Mouse (Mus musculus): ENCODE measurements around the gene Gm21969.
A peak's percentile ranks its signal among the peaks of the same experiment; 100 is the strongest.

Gm21969 gene

DNA sequence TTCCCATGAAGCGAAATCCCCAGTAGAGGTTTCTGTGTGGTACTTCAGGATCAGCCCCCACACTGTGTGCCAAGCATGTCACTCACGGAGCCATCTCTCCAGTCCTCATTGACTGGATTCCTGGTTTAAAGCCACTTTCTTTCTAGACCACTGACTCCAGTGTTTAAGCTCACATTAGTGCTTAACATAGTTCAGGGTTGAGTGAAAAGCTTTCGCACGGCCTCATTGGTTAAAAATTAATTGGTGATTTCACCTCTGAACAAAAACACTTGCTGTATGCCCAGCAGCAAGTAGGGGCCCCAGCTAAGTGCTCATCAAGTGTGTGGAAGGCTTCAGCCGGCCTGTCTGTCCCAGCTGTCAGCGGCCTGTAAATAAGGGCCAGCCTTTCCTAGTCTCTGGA is 64.6 kb downstream of the Gm21969 start:
- no peak for DNase-seq

DNA sequence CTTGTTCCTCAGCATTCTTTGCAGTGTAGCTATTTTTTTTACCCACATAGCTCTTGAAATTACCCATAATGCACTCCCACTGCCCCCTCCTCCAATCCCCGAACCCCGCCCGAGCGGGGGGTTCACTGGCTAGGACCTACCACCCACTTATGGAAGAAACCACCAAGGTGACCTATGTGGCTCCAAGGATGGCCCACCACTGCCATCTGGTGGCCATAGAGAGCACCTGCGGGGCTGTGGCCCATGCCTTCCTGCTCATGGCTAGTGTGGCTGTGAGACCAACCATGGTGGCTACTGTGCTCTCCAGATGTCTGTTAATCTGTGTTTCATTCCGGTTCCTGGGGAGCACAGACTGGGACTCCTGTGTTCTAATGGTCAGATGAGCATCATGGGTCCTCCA is 66.9 kb downstream of the Gm21969 start:
- DNase-seq, result peak; percentile 81 to 83

DNA sequence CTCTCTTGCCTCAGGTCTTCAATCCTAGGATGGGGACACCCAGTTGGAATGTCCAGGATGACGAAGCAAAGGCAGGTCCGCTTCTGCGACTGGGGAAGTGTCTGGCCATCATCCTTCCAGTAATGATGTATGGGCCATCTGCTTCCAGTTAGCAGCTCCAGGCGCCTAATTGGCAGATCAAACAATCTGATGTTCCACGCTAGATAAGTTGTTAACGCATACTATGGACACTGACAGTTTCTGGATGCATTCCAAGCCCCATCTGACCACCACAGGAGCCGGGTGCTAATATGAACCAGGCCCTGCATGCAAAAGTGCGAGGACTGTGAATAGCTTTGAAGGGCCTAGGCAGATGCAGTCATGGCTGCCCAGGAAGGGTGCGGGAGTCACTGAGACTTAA is 72.7 kb downstream of the Gm21969 start:
- DNase-seq, result no peak

DNA sequence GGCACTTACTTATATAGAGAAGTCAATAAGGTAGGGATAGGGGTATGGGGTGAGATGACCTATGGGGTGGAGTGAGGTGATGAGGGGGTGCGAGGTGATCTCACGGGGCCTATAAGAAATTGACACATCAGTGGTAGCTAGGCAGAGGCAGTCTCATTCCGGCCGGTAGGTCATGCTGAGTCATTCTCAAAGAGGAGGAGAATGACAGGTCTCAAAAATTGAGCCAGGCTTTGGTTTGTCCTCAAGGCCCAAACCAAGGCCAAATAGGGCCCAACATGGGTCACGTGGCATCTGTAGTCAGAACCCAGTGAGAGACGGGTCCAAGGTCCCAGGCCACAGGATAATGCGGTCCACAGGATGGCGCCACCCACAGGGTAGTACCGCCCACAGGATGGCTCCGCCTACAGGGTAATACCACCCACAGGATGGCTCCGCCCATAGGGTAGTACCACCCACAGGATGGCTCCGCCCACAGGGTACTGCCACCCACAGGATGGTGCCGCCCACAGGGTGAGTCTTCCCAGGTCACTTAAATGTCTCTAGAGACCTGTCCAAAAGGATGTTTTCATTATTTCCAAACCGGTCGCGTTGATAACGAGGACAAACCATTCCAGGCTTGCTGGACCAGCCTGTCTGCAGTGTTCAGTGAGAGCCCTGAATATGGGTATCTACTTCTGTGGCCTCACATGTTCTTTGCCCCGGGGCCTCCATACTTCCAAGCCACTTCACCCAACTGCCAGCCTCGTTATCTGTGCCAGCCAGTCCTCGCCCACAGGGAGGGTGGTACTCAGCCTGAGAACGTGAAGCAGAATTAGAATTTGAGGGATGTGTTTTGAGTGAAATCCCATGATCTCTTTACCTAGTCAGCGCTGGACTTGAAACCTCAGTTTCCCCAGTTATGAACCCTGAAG is 81.0 kb downstream of the Gm21969 start:
- no peak for DNase-seq

DNA sequence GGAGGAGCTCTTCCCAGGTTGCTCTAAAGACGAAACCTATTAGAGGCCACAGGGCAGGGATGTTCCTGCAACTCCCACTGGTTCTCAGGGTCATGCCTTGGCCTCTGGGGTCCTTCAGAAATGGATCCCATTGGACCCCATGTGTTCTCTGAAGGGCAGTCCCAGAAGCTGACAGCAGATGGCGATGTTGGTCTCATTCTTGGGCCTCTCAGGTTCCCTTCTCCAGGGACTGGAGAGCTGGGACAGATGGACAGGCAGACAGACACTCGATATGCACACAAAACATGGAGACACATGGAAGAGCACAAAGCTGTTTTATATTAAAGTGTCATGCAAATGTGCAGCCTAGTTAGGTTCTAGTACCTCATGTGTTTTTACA is 81.6 kb downstream of the Gm21969 start:
- peak; percentile 83 to 89 for DNase-seq

DNA sequence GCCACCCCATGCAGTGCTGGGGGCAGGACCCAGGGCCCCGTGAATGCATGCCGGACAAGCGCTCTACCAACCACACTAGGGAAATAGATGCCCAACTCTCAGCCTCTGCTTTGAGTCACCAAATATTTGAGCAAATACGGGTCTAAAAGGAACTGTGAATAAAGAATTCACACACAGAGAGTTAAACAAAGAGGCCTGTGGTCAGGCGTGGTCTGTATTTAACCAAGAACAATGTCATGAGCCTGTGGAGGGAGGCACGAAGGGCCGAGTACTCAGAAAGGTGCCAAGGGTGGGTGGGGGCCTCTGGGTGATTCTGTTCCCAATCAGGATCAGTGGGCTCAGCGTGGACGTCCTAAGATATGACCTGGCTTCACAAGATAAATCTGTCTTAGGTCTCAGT is 85.1 kb downstream of the Gm21969 start:
- no peak for DNase-seq

DNA sequence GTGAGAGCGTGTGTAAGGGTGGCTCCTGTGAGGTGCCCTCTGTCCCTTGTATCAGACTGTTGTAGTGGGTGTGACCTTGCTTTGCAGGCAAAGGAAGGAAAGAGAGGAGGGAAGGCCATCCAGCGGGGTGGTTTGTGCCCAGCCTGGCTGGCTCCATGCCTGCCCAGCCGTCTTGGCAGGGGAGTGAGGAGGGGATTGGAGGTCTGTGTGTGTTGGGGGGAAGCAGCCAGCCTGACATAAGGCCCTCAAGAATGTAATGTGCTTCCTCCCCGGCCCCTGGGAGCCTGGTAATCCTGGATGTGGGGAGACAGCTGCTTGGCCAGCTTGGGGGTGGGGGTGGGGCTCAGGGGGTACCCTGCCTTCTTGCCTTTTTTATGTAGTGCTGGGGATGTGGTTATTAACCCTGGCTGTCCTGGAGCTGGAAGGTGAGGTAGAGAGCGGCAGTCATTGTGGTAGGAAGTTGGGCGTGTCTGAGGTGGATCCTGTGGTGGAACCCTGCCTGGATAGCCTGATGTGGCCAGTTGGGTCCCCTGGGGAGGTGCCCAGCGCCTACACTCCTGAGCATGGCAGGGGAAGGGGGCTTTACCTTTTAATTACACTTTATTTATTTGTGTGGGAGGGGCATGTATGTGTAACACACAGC is 86.8 kb downstream of the Gm21969 start:
- peak; percentile 69 to 81 for DNase-seq

DNA sequence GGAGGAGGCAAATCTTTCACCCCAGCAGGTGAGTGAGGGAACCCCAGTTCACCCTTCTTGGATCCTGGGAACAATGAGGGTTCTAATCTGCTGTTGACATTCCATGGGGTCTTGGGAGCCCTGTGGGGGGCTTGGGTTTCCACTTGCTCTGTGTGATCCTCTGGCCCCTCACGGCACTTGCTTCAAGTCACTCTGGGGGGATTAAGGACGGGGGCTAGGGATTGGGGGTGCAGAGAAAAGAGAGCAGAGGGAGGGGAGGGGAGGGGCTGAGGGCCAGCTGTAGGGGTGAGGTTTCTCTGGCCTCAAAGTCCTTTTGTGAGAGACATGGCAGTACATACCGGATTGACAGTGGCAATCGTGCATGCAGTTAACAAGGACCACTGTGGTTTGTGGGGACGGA is 90.3 kb downstream of the Gm21969 start:
- DNase-seq, result no peak

DNA sequence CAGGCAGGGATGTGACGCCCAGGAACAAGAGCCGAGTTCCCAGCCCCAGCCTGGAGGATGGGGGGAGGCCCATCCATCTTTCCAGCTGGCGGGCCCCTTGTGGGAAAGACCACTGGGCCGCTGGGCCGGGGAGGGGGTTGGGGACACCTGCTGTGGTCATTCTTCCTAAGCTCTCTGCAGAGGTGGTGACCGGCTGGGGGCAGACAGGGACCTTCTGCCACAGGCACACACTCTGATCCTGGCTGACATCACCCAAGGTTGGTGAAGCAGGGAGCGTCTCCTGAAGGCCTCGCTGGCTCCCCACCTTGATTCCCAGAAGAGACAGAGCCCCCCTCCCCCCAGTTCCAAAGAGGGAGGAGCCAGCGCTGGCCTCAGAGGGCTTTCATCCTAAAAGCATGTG is 94.8 kb downstream of the Gm21969 start:
- DNase-seq, result no peak

DNA sequence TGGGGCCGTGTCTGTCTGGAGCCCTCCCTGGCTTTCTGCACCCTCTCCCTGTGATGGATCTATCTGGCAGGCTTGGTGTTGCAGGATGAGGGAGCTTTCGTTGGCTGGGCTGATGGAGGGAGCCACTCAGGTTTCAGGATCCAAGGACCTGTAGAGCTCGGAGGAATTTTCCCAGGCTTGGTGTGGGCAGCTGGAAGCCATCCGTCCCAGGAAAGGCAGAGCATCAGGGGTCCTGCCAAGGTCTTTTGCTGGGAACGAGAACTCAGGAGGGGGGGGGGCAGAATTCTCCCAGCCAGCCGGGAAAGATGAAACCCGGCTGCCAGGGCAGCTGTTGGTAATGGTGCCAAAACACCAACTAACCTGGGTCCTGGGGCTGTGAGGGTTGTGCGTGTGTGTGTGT is 95.6 kb downstream of the Gm21969 start:
- no peak for DNase-seq

DNA sequence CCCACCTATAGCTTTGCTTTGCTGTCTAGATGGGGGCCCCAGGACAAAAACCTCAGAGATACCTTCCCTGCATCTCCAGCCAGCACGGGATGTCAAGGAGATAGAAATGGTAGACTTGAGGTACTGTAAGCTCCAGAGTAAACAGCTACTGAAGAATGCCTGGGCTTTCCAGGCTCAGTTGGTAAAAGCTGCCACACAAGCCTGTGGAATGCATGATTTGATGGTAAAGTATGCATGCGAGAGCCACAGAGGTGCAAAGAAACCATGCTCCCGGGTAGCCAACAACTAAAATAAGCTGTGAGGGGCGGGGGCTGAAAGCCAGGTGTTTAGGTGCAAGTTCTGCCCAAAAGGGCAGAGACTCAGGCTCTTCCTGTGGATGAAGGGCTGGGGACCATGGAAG is 99.9 kb downstream of the Gm21969 start:
- no peak for DNase-seq

DNA sequence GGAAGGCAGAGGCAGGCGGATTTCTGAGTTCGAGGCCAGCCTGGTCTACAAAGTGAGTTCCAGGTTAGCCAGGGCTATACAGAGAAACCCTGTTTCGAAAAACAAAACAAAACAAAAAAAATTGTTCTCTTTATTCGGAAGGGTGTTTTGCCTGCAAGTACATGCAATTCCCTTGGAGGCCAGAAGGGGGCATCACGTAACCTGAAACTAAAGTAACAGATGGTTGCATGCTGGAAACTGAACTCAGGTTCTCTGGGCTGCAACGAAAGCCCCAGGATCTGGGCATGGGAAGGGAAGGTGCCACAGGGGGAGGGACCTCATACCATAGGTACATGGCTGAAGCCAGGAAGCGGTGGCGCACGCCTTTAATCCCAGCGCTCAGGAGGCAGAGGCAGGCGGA is 100.5 kb downstream of the Gm21969 start:
- DNase-seq, result no peak

DNA sequence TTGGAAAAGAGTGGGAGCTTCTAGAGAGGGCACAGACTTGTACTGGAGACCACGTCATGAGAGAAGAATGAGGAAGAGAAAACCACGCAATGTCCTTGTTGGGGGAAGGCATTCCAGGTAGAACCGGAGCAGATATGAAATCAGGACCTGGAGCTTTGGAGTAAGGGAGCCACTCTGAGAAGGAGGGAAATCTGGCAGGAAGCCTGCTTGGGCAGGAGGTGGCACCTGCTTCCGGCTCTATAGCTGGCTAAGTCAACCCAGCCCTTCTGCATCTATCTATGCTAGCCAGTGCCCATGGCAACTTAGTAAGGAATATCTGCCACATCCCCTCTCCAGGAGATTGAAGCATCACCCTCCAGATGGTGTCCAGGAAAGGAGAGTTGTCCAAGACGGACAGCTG is 103.0 kb downstream of the Gm21969 start:
- DNase-seq, result peak; percentile 58 to 63

DNA sequence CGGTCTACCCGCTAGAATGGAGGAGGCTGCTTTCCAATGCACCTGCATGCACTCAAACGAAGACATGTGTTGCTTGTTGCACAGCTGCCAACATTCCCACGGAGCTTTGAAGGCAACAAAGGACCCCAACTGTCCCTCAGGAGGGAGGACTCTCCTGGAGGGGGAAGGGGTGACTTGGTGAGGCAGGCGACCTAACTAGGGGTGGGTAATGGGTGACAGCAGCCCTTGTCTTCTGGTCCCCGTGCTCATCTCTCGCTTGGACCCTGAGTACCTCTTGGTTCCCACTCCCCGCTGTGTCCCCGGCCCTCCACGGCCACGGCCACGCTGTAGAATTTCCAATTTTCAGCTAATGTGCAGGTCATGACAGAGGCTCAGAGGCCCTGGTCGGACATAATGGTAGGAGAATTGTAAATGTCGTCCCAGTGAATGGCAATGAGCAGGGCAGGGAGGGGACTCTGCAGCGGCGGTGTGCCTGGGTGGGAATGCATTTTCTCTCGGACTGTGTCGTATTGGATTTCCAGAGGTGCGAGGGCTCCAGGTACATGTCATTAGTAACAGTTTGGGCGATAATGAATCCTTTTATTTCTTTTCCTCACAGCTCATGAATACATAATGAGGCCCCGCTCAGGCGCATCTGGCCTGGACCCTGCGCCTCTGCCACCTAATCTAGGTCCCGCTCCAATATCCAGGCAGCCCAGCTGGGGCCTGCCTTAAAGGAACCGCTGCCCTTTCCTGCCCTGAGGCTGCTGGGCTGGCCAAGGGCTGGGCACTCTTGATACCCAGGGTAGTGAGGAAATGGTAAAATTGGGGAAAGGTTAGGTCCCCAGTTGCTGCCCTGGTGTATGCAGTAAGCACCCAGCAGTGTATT is 107.7 kb downstream of the Gm21969 start:
- DNase-seq, result no peak

Data from cerebellum, postnatal 10 days (tissue).